Mouse (Mus musculus) cerebellum, adult 2 months (tissue): ENCODE measurements around the gene Ovca2.

Source experiments
- CTCF ChIP-seq: fragments of 200-500 bp; IDR thresholded peaks from 2 replicates; pipeline ENCODE4 v1.5.1; 2011; ENCODE audit warnings: low read depth, mild to moderate bottlenecking, control low read depth, low read length, moderate library complexity, borderline replicate concordance; ENCODE audit not compliant: insufficient read depth
- POLR2A ChIP-seq: fragments of 200-500 bp; IDR thresholded peaks from 2 replicates; pipeline ENCODE4 v1.6.1; 2011; ENCODE audit warnings: low read length, control low read depth, borderline replicate concordance; ENCODE audit not compliant: insufficient read depth

- TF ChIP-seq CTCF (no peak), POLR2A (no peak)
Observed at GRCm38 (mm10) chr11:75140431-75140830, 38.2 kb downstream of the Ovca2 start.
